7 mouse cellular contexts compared by ENCODE assay signal in genomic region chr14:78536281-78537165, GRCm38 (mm10). TPM values are rescaled to one million over a fixed set of nuclear protein-coding genes. Genes with fewer than 3 reads are reported as not detected.
DNase-seq lines count a peak whose midpoint lies in the region; ATAC-seq lines count a peak whose summit lies in the region.

TSS of gene Akap11 (minus strand) at chr14:78536808.

- peak within 1 kb of the TSS; percentile 57 for H3K4me2 ChIP-seq in limb, embryonic 11.5 days (ENCODE audit: low read depth, severe bottlenecking)
- H3K4me2 ChIP-seq in midbrain, embryonic 14.5 days (ENCODE audit: low read length): peak within 1 kb of the TSS; percentile 62

- peak within 1 kb of the TSS; percentile 93 for H3K9ac ChIP-seq in limb, embryonic 11.5 days (ENCODE audit: low read length)
- H3K9ac ChIP-seq in midbrain, embryonic 14.5 days (replicated peaks; ENCODE audit: low read length): peak within 1 kb of the TSS; percentile 97

- H3K27ac ChIP-seq in embryonic facial prominence, embryonic 10.5 days (replicated peaks): peak within 1 kb of the TSS; percentile 95
- no peak within 1 kb of the TSS; the same call in 1 of the 2 replicates for H3K27ac ChIP-seq in limb, embryonic 11.5 days (replicated peaks; ENCODE audit: low read depth, low read length)
- H3K27ac ChIP-seq in midbrain, embryonic 14.5 days (replicated peaks; ENCODE audit: low read depth, low read length): peak within 1 kb of the TSS; percentile 96

- WGBS in embryonic facial prominence, embryonic 10.5 days: under 1% methylated on average over 82 of the region's 82 CpGs
- under 1% methylated on average over 80 of the region's 82 CpGs for WGBS in limb, embryonic 11.5 days
- under 1% methylated on average over 82 of the region's 82 CpGs for WGBS in midbrain, embryonic 14.5 days

- ATAC-seq in granulocyte monocyte progenitor cell, adult 5-6 weeks (replicated peaks; ENCODE audit: poor library complexity, severe bottlenecking): peak; percentile 97
- ATAC-seq in limb, embryonic 11.5 days (ENCODE audit: insufficient number of reproducible peaks, low FRiP score, low TSS enrichment, low read depth): peak; percentile 93
- peak; percentile 97 for ATAC-seq in midbrain, embryonic 14.5 days (ENCODE audit: low FRiP score, low TSS enrichment)

- peak; percentile 97 for DNase-seq in adrenal gland, postnatal 10 days
- peak; percentile 97 for DNase-seq in embryonic facial prominence, embryonic 10.5 days (ENCODE audit: low spot score)
- peak; percentile 98 for DNase-seq in kidney, adult 11 months
- DNase-seq in limb, embryonic 11.5 days (ENCODE audit: low spot score): peak; percentile 96
- DNase-seq in midbrain, embryonic 14.5 days: peak; percentile 98
- peak; percentile 87 to 92 for DNase-seq in spleen, adult 18-20 months

- H3K9me3 ChIP-seq in embryonic facial prominence, embryonic 10.5 days: no peaks in the 10 kb centered on the region
- H3K9me3 ChIP-seq in limb, embryonic 11.5 days (ENCODE audit: control insufficient read depth, low read length): no peaks in the 10 kb centered on the region
- no peaks in the 10 kb centered on the region for H3K9me3 ChIP-seq in midbrain, embryonic 14.5 days (ENCODE audit: control insufficient read depth, low read length)

- peaks cover 26% of the 10 kb centered on the region for H3K4me1 ChIP-seq in embryonic facial prominence, embryonic 10.5 days
- 0 out of 2 replicates have a peak, but pooled peaks cover 2% of the 10 kb centered on the region for H3K4me1 ChIP-seq in limb, embryonic 11.5 days (ENCODE audit: control insufficient read depth, insufficient read depth, low read length)
- peaks cover 25% of the 10 kb centered on the region for H3K4me1 ChIP-seq in midbrain, embryonic 14.5 days (ENCODE audit: control insufficient read depth, insufficient read depth, low read length)

- peak within 1 kb of the TSS; percentile 92 for H3K4me3 ChIP-seq in embryonic facial prominence, embryonic 10.5 days
- peak within 1 kb of the TSS; percentile 73 for H3K4me3 ChIP-seq in limb, embryonic 11.5 days (ENCODE audit: low read depth, low read length)
- peak within 1 kb of the TSS; percentile 82 for H3K4me3 ChIP-seq in midbrain, embryonic 14.5 days (replicated peaks; ENCODE audit: low read depth, low read length)

- no peaks in the 10 kb centered on the region for H3K36me3 ChIP-seq in embryonic facial prominence, embryonic 10.5 days (replicated peaks)
- no peaks in the 10 kb centered on the region for H3K36me3 ChIP-seq in limb, embryonic 11.5 days (ENCODE audit: control insufficient read depth, insufficient read depth, low read length)
- H3K36me3 ChIP-seq in midbrain, embryonic 14.5 days (ENCODE audit: control insufficient read depth, insufficient read depth, low read length): no peaks in the 10 kb centered on the region

- H3K27me3 ChIP-seq in embryonic facial prominence, embryonic 10.5 days (replicated peaks; ENCODE audit: low read depth, poor library complexity, severe bottlenecking): no peaks in the 10 kb centered on the region
- no peaks in the 10 kb centered on the region for H3K27me3 ChIP-seq in limb, embryonic 11.5 days (ENCODE audit: control insufficient read depth, insufficient read depth, low read length)
- no peaks in the 10 kb centered on the region for H3K27me3 ChIP-seq in midbrain, embryonic 14.5 days (ENCODE audit: control insufficient read depth, insufficient read depth, low read length)

RNA-seq across cellular contexts. Expression of gene Akap11, which starts in this region (rescaled TPM):
- total RNA-seq in adrenal gland, postnatal 10 days (2021): 10 to 100 TPM; 38.8 to 41.2 TPM
- 16.1 and 17.4 TPM in 2 replicates for polyA plus RNA-seq in embryonic facial prominence, embryonic 10.5 days (2016; fragmentation: Nextera tagmentation; extraction: Ambion mirVana)
- 28.1 and 31.9 TPM in 2 replicates for total RNA-seq in granulocyte monocyte progenitor cell, adult 5-6 weeks (2014; fragmentation: Nextera tagmentation)
- total RNA-seq in granulocyte monocyte progenitor cell, adult 5-6 weeks (2017): 35.1 and 38.3 TPM in 2 replicates
- polyA plus RNA-seq in limb, embryonic 11.5 days (2014; fragmentation: Nextera tagmentation; extraction: Ambion mirVana): 18.4 and 19.2 TPM in 2 replicates
- 39.6 and 40.6 TPM in 2 replicates for polyA plus RNA-seq in midbrain, embryonic 14.5 days (2014; fragmentation: Nextera tagmentation; extraction: Ambion mirVana)
